Mouse (Mus musculus) 3T3-L1 (cell line): ENCODE measurements around the gene Pcif1.

Experiments
- DNase-seq: peaks from one replicate; pipeline ENCODE4 v3.0.0-alpha.2; 2015; ENCODE audit warnings: low read depth, low spot score

Pcif1 gene

GRCm38 (mm10) chr2:164918325-164918724 is 39.2 kb downstream of the Pcif1 start:
- DNase-seq, result peak; percentile 70

DNA sequence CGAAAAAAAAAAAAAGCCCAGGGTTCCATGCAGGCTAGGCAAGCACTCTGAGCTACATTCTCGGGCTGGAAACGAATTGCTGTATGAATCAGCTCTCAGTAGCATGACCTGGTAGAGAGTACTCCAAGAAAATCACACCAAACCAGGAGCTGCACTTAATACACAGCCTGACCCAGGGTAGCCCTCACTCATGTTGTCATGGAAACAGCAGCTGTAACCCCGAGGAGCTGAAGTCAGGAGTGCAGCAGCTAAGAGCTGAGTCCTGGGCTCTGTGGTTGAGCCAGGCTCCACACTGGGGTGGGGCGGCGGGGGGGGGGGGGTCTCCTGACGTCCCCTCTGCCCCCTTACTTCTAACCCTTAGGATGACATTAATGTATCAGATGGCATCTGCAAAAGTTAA is 42.9 kb downstream of the Pcif1 start:
- no peak for DNase-seq

DNA sequence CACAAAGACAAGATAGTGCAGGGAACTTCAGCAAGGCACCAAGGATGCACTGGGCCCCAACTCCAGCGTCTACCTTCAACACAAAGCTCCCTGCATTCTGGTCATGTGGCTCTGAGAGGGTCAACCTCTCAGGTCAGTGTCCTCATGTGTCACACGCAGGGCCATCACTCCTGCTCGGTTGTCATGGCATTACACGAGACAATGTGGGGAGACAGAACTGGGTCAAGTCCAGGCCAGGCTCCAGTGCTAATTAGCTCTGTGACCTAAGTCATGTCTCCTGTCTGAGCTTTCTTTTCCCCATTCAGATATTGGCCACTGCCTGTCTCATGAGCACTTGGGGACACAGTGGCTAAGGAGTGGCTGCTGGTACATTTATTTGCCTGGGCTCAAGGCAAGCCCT is 44.2 kb downstream of the Pcif1 start:
- DNase-seq, result no peak

- DNase-seq, result peak; percentile 91
These were observed 45.2 kb downstream of the Pcif1 start for GRCm38 (mm10) chr2:164924100-164924857.

DNA sequence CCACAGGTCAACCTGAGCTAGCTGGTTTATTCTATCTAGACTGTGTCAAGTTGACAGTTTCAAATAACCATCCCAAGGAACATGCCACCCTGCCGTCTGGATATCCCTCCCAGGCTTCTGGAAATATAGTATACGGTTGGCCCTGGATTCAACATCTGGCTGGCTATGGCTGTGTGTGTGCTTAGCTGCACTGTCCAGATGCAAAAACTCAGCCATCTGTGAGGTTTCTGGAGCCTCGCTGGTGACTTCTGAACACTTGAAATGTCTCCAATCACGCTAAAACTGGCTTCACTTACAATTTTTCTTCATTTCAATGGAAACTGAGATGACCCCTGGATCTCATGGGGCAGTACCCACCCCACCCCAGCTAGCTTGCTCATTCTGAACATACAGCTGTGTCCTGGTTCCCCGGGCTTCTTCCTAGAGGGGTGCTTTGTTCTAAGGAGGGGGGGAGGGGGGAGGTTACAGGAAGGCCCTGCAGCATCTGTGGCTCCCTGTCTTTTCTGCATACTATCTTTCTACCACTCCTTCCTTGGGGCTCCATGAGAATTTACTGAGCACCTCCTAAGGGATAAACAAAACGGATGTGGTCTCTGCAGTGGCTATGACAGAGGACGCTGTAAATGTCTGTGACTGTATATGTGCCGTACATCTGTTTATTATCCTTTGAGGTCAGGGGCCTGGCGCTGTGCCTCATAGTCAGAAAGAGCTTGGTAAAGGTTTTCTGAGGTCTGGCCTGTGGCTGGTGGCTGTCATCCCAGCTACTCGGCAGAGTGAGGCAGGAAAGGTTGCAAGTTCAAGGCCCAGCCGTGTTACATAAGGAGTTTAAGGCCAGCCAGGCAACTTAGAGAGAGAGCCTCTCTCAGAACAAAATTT is 51.8 kb downstream of the Pcif1 start:
- peak; percentile 66 for DNase-seq

DNA sequence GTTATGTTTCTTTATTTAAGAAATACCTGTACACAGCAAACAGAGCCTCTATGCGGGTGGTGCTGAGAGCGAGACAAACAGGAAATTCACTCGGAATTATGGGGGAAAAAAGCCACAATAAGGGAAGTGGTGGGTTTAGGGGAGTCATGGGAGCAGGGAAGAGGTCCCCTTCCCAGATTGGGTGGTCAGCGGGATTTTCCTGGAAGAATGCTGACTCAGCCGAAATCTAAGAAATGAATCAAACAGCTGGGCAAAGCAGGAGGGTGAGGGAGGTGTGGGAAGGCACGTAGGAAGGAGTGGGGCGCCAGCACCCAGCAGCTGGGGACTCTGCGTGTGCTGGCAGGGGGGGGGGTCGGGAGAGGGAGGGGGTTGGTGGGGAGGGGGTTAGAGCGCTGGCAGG is 54.4 kb downstream of the Pcif1 start:
- no peak for DNase-seq

GRCm38 (mm10) chr2:164935991-164936390 is 56.9 kb downstream of the Pcif1 start:
- DNase-seq, result no peak

DNA sequence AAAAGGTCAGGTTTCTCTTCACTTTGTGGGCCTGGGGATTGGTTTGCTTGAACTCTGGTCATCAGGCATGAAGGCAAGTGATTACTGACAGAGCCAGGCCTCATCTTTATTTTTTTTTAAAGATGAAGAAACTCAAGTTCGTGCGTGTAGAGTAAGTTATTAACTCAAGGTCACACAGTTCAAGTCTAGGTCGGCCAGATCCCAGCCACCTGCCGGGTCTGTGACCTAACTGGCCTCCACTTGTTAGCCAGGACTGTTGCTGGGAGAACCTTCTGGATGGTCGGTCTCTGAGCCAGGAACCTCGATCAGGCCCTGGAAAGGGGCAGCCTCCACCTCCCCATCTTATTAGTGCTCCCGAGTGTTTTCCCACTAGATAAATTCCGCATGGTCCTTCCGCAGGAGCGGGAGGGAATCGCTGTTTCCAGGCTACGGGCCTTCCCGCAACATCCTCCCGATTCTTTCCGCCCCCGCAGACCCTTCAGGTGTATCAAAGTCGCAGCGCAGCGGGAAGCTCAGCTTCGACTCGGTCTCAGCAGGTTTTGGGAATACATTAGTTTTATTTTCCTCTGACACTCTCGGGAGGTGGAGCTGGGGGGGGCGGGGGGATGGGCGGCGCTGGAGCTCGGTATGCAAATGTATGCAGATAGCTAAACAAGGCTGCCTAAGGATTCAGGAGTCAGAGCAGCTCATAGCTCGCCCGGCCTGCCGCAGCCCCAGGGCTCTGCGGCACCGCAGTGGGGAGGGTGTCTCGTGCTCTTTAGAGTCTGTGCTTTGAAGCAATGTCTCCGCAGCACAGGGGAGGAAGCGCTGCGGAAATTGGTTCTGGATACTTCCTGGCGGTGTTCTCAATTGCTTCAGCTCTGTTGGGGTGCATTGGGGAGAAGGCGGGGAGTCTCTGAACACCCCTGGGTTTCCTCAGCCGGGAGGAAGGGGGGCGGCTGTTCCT is 59.3 kb downstream of the Pcif1 start:
- no peak for DNase-seq

GRCm38 (mm10) chr2:164939106-164939505 is 60.0 kb downstream of the Pcif1 start:
- DNase-seq, result no peak

- DNase-seq, result no peak
These were observed 61.2 kb downstream of the Pcif1 start, which contains the start of gene Mmp9 for GRCm38 (mm10) chr2:164940140-164940830. Mmp9 (plus strand) TSS chr2:164940780.

DNA sequence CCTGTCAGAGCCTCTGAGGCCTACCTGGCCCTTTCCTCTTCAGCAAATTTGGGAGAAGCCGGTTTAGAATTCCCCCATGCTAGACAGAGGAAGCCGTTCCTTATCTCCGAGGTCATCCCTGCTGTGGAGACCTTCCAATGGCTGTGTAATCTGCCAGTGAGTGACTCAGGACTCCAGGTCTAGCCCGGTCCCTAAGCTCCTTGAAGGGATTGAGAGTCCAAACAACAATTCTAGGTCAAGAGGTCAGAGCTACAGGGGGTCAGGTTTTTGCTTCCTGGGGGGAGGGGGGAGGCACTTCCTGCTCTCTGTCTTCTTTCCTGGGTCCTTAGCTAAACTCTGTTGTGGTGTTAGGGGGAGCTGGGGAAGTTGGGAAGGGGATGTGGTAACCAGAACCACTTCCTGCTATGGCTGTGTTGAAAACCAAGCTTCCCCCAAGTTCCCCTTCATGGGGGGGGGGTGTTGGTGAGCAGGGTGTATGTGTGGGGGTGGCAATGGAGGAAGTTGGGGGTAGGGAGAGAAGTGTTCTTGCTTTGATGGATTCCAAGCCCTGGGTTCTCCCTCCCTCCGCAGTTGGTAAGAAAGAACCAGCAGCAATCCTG is 63.7 kb downstream of the Pcif1 start:
- DNase-seq, result no peak
